Mouse (Mus musculus) liver, embryonic 16.5 days (tissue): ENCODE data around the gene Isyna1. TPM values are rescaled to one million over a fixed set of nuclear protein-coding genes. Genes with fewer than 3 reads are reported as not detected.
A peak's percentile ranks its signal among the peaks of the same experiment; 100 is the strongest.

Experiments used
- ATAC-seq: fragments of 200-750 bp; cut with Nextera tagmentation; 2 replicates; pipeline ENCODE4 v1.8.0; 2017; ENCODE audit warnings: low read depth, mild to moderate bottlenecking, moderate number of reproducible peaks, moderate library complexity
- H3K27ac ChIP-seq: fragments of 300-500 bp; sonication (generic); 2 replicates; pipeline ENCODE4 v1.5.1; 2014; ENCODE audit warnings: mild to moderate bottlenecking, low read length
- H3K27me3 ChIP-seq: fragments of 300-500 bp; sonication (generic); 2 replicates; pipeline ENCODE4 v1.6.1; 2014; ENCODE audit warnings: low read depth, low read length, mixed read lengths; ENCODE audit not compliant: control insufficient read depth, insufficient read depth
- H3K36me3 ChIP-seq: fragments of 300-500 bp; sonication (generic); 2 replicates; pipeline ENCODE4 v1.6.1; 2014; ENCODE audit warnings: mild to moderate bottlenecking; ENCODE audit not compliant: control insufficient read depth, insufficient read depth
- H3K4me1 ChIP-seq: fragments of 300-500 bp; sonication (generic); 2 replicates; pipeline ENCODE4 v1.6.1; 2014; ENCODE audit warnings: low read depth, low read length, mixed read lengths; ENCODE audit not compliant: control insufficient read depth
- H3K4me2 ChIP-seq: fragments of 300-500 bp; sonication (generic); 2 replicates; pipeline ENCODE4 v1.6.1; 2014; ENCODE audit warnings: low read depth, low read length, mixed read lengths
- H3K4me3 ChIP-seq: fragments of 300-500 bp; sonication (generic); 2 replicates; pipeline ENCODE4 v1.5.1; 2014; ENCODE audit warnings: low read depth, mild to moderate bottlenecking, low read length
- H3K9ac ChIP-seq: fragments of 300-500 bp; sonication (generic); 2 replicates; pipeline ENCODE4 v1.6.1; 2014; ENCODE audit warnings: low read depth, low read length
- H3K9me3 ChIP-seq: fragments of 300-500 bp; sonication (generic); replicated peaks from 2 replicates; pipeline ENCODE4 v1.6.1; 2016; ENCODE audit warnings: low read length; ENCODE audit not compliant: control insufficient read depth
- WGBS: fragments of 180-500 bp; shearing (Covaris S2); extraction: QIAGEN DNeasy Blood & Tissue Kit; methylation state at CpG from one replicate; pipeline ENCODE4 v1.1.7; 2014; ENCODE audit not compliant: insufficient replicate concordance; 5-methylcytosine and 5-hydroxymethylcytosine counted together
- polyA plus RNA-seq: library from polyadenylated mRNA; unstranded; fragments of >200 nt; fragmentation: Nextera tagmentation; extraction: Ambion mirVana; gene quantifications from 2 replicates; pipeline ENCODE4 v1.2.1, GENCODE M21; 2015

The Isyna1 gene
- polyA plus RNA-seq: 35.0 and 38.0 TPM in 2 replicates

- H3K4me2 ChIP-seq: peak within 1 kb of the TSS; percentile 100
- H3K36me3 ChIP-seq: peaks cover 11% of the 10 kb centered on the region
- peak; percentile 86 for ATAC-seq
- H3K4me3 ChIP-seq: peak within 1 kb of the TSS; percentile 69
- H3K27ac ChIP-seq: peak within 1 kb of the TSS; percentile 63
- under 1% methylated on average over 40 of the region's 40 CpGs for whole genome bisulfite sequencing
- H3K27me3 ChIP-seq: no peaks in the 10 kb centered on the region
- peak within 1 kb of the TSS; percentile 68 for H3K9ac ChIP-seq
- H3K9me3 ChIP-seq: no peaks in the 10 kb centered on the region
- H3K4me1 ChIP-seq: peaks cover 41% of the 10 kb centered on the region
Observed at GRCm38 (mm10) chr8:70593961-70594609, at the start of gene Isyna1. Gene Isyna1 (plus strand): TSS chr8:70594373.

GRCm38 (mm10) chr8:70546412-70546811, 47.8 kb upstream of the Isyna1 start:
- Histone ChIP-seq H3K4me3 (no peak overlapping the region), H3K27me3 (no peaks in the 10 kb centered on the region), H3K9ac (no peak overlapping the region), H3K27ac (no peak overlapping the region), H3K36me3 (no peaks in the 10 kb centered on the region), H3K4me2 (no peak overlapping the region), H3K9me3 (no peaks in the 10 kb centered on the region), H3K4me1 (peaks cover 62% of the 10 kb centered on the region)
- no peak for ATAC-seq
- 47% methylated on average over 4 of the region's 4 CpGs for WGBS

GRCm38 (mm10) chr8:70547762-70548161, 46.4 kb upstream of the Isyna1 start:
- WGBS: 72% methylated on average over 6 of the region's 6 CpGs
- 0 out of 2 replicates have a peak overlapping the region, but pooled peaks have one; percentile 23 for H3K27ac ChIP-seq

GRCm38 (mm10) chr8:70549412-70550184, 44.6 kb upstream of the Isyna1 start:
- no peak overlapping the region for H3K4me2 ChIP-seq
- 53% methylated on average over 10 of the region's 10 CpGs for WGBS
- H3K36me3 ChIP-seq: no peaks in the 10 kb centered on the region
- no peaks in the 10 kb centered on the region for H3K9me3 ChIP-seq
- ATAC-seq: no peak
- H3K9ac ChIP-seq: no peak overlapping the region
- H3K27me3 ChIP-seq: no peaks in the 10 kb centered on the region
- no peak overlapping the region for H3K27ac ChIP-seq
- H3K4me3 ChIP-seq: no peak overlapping the region
- H3K4me1 ChIP-seq: peaks cover 66% of the 10 kb centered on the region

More at GRCm38 (mm10) chr8:70547762-70548161, 46.4 kb upstream of the Isyna1 start:
- no peak overlapping the region for H3K9ac ChIP-seq
- H3K27me3 ChIP-seq: no peaks in the 10 kb centered on the region
- H3K4me1 ChIP-seq: peaks cover 66% of the 10 kb centered on the region
- no peak for ATAC-seq
- no peaks in the 10 kb centered on the region for H3K9me3 ChIP-seq
- no peak overlapping the region for H3K4me3 ChIP-seq
- no peaks in the 10 kb centered on the region for H3K36me3 ChIP-seq
- no peak overlapping the region for H3K4me2 ChIP-seq

GRCm38 (mm10) chr8:70551558-70552161, 42.5 kb upstream of the Isyna1 start:
- no peak overlapping the region for H3K9ac ChIP-seq
- peaks cover 59% of the 10 kb centered on the region for H3K4me1 ChIP-seq
- no peak overlapping the region for H3K4me3 ChIP-seq
- H3K4me2 ChIP-seq: no peak overlapping the region
- WGBS: 34% methylated on average over 3 of the region's 3 CpGs
- H3K36me3 ChIP-seq: no peaks in the 10 kb centered on the region; the same call in 1 of the 2 replicates
- H3K27ac ChIP-seq: no peak overlapping the region; the same call in 1 of the 2 replicates
- no peak for ATAC-seq
- no peaks in the 10 kb centered on the region for H3K27me3 ChIP-seq
- no peaks in the 10 kb centered on the region for H3K9me3 ChIP-seq

- H3K27ac ChIP-seq: 0 out of 2 replicates have a peak overlapping the region, but pooled peaks have one; percentile 7
- WGBS: 19% methylated on average over 1 of the region's 1 CpGs
- no peak for ATAC-seq
- no peak overlapping the region for H3K4me2 ChIP-seq
- H3K4me1 ChIP-seq: peaks cover 66% of the 10 kb centered on the region
- H3K27me3 ChIP-seq: no peaks in the 10 kb centered on the region
- H3K36me3 ChIP-seq: no peaks in the 10 kb centered on the region; the same call in 1 of the 2 replicates
- no peak overlapping the region for H3K9ac ChIP-seq
- H3K9me3 ChIP-seq: no peaks in the 10 kb centered on the region
- no peak overlapping the region for H3K4me3 ChIP-seq
Observed at GRCm38 (mm10) chr8:70552836-70553235, 41.3 kb upstream of the Isyna1 start.

- peak overlapping the region; percentile 57 for H3K27ac ChIP-seq
- no peak overlapping the region for H3K4me3 ChIP-seq
- no peaks in the 10 kb centered on the region; the same call in 1 of the 2 replicates for H3K36me3 ChIP-seq
- H3K4me1 ChIP-seq: peaks cover 66% of the 10 kb centered on the region
- H3K9me3 ChIP-seq: no peaks in the 10 kb centered on the region
- no peak overlapping the region for H3K4me2 ChIP-seq
- no peak overlapping the region for H3K9ac ChIP-seq
- H3K27me3 ChIP-seq: no peaks in the 10 kb centered on the region
- 0 out of 2 replicates have a peak, but pooled peaks have one; percentile 16 for ATAC-seq
Observed at GRCm38 (mm10) chr8:70553740-70554139, 40.4 kb upstream of the Isyna1 start.

- Histone ChIP-seq H3K4me1 (peaks cover 75% of the 10 kb centered on the region), H3K9me3 (no peaks in the 10 kb centered on the region), H3K4me2 (no peak overlapping the region; the same call in 1 of the 2 replicates), H3K27ac (peak overlapping the region; percentile 86), H3K36me3 (no peaks in the 10 kb centered on the region; the same call in 1 of the 2 replicates), H3K9ac (no peak overlapping the region), H3K27me3 (no peaks in the 10 kb centered on the region), H3K4me3 (no peak overlapping the region)
- WGBS: 57% methylated on average over 4 of the region's 4 CpGs
- ATAC-seq: peak; percentile 74
Observed at GRCm38 (mm10) chr8:70555079-70555747, 39.0 kb upstream of the Isyna1 start.
